Mouse (Mus musculus): ENCODE measurements at regions not wholly inside any gene's neighbourhood (a gene's known extent, or its start where the extent isn't known, plus 50 kb on each side); places are given as distances from the start of the nearest gene placed in this dataset.

DNA sequence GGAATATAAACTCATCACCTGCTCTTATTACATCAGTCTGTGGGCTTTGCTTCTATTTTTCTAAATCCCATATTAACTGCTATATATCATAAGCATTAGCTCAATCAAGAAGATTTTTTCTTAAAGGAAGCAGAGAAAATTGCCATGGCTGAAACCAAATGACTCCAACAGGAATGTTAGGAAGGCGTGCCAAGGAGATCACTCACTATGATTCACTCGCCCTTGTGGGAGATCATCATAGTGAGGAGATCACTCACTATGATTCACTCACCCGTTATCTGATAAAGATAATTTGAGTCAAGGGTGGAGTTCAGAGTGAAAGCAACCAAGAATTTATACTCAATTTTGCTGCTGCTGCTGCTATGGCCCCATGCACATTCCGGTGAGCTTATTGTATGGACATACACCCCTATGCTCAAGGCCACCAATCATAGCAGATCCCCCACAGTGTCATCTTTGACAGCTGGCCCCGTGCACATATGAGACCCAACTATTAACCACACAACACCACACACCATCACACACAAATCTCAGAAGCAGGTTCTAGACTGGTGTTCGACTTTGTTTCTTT, 63.8 kb upstream of the Fer start:
- no peak for DNase-seq (ENCODE audit: low spot score in 2 of 2)

DNA sequence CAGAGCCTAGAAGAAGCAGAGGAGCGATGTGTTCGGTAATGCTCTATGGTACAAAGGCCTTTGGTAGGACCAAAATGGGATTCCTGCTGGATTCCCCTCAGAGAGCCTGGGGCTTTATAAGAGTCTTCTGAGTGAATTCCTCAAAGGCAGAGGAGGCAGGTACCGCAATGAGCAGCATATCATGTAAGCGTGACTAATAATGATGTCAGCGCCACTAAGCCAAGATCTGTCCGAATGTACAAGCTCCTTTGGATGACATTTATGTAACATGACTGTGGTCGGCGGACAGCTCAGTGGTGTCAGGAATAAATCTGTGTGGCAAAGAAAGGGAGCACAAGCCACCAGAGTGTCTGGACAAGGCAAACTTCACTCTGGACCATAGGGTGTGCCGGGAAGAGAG, 61.5 kb upstream of the Fer start:
- DNase-seq (ENCODE audit: low spot score in 2 of 2): no peak

DNA sequence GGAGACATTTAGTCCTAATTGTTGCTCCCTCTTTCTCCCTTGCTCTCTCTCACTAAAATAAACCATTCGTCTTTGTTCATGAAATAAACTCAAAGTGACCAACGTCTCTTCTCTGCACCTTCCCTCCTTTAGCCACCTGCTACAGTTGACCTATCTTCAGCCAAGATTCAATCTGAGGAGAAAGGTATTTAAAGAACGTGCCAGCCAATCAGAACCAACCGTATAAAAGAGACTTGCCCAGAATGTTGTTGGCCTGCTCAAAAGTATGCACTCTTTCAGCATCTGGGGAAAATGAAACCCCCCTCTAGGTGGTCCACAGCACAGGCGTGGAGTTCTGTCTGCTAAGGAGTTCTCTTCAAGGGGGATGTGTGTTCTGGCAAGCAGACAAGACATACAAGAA, 60.0 kb upstream of the Fer start:
- no peak for DNase-seq (ENCODE audit: low spot score in 2 of 2)

DNA sequence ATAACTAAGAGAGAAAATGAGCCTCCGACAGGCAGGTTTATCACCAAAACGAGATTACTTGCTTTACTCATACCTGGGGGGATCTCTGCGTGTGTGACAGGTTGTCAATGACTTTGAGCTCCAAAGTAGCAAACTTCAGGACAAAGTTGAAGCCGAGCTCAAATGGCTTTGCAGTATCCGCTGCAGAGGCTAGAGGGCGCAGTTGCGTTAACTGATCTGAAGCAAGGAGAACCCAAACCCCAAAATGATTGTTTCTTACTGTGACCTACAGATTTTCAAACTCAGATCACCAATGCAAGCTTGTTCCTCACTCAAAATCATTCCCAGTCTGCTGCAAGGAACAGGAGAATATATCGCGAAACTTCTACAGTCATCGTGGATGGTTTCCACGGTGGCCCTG, 59.3 kb upstream of the Fer start:
- peak; percentile 12 to 41 for DNase-seq (ENCODE audit: low spot score in 2 of 2)

DNA sequence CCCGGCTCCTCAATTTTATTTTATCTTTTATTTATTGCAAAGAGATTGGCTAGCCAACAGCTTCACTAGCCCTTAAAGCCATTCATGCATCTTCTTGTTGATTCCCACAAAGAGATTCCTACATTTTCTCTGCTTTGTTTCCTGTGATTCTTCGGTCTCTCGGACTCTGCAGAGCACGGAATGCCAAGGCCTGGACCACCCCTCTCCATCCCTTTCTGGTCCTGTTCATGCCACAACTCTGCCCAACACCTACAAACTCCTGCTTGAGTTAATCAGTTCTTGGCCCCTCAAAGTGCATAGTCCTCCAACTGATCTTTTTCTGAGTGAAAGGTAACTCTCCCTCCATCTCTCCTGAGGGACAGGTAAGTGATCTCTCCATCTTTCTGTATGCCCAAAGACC, 58.4 kb upstream of the Fer start:
- no peak for DNase-seq (ENCODE audit: low spot score in 2 of 2)

DNA sequence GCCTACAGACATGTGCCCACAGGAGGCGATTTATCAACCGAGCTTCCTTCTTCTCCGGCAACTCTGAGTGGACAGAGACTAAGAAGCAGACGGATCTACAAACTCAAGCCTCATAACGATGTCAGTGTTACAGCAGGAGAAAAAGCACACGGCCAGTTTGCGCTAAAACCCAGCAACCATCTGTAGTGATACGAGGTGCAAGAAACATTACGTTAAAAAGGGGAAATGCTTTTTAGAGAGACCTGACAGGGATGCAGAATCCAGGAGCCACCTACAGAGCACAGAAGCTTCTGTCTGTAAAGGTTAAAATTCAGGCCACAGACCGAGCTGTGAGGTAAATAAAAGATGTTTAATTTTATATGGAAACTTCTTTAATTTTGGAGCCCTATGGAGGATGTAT, 56.5 kb upstream of the Fer start:
- no peak for DNase-seq (ENCODE audit: low spot score in 2 of 2)

DNA sequence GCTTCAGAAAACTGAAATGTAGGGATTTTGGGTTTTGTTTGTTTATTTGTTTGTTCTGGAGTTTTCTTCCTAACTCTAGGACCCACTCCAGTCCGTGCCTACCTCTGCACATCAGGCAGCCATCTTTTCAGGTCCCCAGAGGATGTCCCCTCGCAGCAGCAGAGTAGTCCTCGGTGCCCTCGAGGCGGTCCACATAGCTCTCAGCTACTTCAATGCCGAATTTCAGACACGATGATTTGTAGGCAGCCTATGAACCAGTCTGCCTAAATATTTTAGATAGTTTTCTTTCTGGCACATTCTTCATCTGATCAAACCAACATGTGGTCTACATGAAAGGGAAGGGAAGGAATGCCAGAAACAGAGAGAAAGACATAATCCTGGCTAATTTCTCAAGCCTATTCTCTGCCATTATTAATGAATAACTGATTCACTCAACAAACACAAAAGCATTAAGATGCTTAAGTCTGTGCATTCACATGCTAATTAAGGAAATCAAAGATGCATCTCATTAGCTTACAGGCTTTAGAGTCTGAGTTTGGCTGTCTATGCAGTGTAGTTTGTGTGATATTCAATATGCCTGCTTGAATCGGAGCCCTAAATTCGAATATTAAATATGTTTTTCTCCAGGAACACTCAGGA, 55.2 kb upstream of the Fer start:
- no peak for DNase-seq (ENCODE audit: low spot score in 2 of 2)

DNA sequence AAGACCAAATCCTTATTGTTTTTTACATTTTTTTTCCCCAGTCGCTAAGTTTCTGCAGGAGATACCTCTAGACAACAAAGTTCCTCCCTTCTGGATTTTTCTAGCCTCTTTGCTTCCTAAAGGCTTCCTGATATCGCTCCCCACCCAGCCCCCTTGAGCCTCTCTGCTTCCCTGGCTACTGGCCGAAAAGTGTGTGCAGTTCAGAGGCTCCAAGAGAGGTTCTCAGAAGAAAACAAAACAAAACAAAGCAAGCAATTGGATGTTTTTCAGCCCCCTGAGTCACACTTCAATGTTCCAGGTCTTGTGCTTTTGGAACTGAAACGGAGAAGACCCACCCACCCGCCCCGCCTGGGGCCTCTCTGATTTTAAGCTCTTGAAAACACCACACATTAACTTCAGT, 54.1 kb upstream of the Fer start:
- no peak for DNase-seq (ENCODE audit: low spot score in 2 of 2)

DNA sequence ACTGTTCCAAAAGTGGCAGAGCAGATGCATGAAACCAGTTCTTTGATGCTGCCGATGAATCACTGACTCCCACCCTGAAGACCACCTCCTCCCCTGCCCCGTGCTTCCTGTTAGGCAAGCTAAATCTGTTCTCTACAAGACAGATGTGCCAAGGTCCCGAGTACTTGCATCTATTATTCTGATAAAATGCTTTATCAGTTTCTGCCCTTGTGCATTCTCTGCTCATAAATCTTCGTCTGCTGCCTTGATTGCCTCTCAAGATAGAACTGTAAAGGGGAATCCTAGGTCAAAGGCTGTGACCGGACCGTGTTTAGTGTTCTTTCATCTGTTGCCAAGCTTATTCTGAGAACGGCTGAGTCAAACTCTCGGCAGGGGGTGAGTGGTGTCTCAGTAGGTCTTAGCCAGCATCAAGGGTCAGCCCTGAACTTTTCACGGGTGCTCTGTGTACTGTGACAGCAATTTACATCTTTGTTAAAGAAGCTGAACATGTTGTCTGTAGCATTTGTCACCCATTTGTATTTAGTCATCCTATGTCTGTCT, 51.5 kb upstream of the Fer start:
- DNase-seq (ENCODE audit: low spot score in 2 of 2): no peak

DNA sequence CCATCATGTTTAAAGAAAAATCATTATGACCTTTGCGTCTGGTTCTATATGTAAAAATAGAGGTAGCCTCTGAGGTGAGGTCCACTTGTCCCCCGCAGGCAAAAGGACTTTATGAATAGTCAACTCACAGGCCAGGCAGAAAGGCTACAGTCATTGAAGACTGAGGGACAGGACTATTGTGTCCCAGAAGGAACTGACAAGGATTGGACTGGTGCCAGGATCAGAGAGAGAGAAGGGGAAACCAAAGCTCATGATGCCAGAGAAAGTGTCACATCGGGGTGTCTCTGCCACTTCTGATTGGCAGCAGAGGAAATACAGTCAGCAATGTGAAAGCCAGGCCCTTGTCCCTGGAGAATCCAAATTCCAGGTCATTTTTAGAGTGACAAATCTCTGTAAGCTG, 50.3 kb upstream of the Fer start:
- no peak for DNase-seq (ENCODE audit: low spot score in 2 of 2)
